Mouse (Mus musculus): ENCODE data around the gene Rbm34.

GRCm38 (mm10) chr8:126969546-126969945 is 1.3 kb downstream of the Rbm34 start:
- TF ChIP-seq POLR2A (IDR thresholded peaks at IDR 0.05; ENCODE audit: borderline replicate concordance, low read depth, low read length) (no peak), CTCF (IDR thresholded peaks at IDR 0.05; ENCODE audit: low read depth, low read length) (no peak)
